Mouse (Mus musculus) ES-E14 (cell line): ENCODE data around the gene Ndufs2. TPM values are rescaled to one million over a fixed set of nuclear protein-coding genes. Genes with fewer than 3 reads are reported as not detected.

ENCODE experiments used
- DNase-seq: peaks from one replicate; pipeline ENCODE4 v3.0.0-alpha.2; 2013; ENCODE audit warnings: low read depth, low spot score
- H3K27ac ChIP-seq: 2 replicates; pipeline ENCODE4 v1.5.1; 2012; ENCODE audit warnings: low read depth, mild to moderate bottlenecking, low read length, moderate library complexity, mixed read lengths; ENCODE audit not compliant: poor library complexity, insufficient read depth, severe bottlenecking
- H3K36me3 ChIP-seq: 2 replicates; pipeline ENCODE4 v1.6.1; 2012; ENCODE audit warnings: mild to moderate bottlenecking, low read length, moderate library complexity, mixed read lengths; ENCODE audit not compliant: control insufficient read depth, poor library complexity, insufficient read depth, severe bottlenecking
- H3K4me1 ChIP-seq, 2 experiments: fragments of 150-350 bp in 1 of 2; sonication (generic) in 1 of 2; 2 replicates each; pipeline ENCODE4 v1.6.1; 2012; ENCODE audit warnings: low read length in 2 of 2, mild to moderate bottlenecking in 1 of 2, mixed read lengths in 1 of 2; ENCODE audit not compliant: control insufficient read depth in 2 of 2, insufficient read depth in 2 of 2, poor library complexity in 1 of 2
- H3K4me3 ChIP-seq, 2 experiments: fragments of 150-350 bp in 1 of 2; sonication (generic) in 1 of 2; 2 replicates each; pipeline ENCODE4 v1.5.1; 2012; ENCODE audit warnings: low read length in 2 of 2, low read depth in 1 of 2, mild to moderate bottlenecking in 1 of 2, mixed read lengths in 1 of 2; ENCODE audit not compliant: insufficient read depth in 1 of 2, poor library complexity in 1 of 2, severe bottlenecking in 1 of 2
- H3K9ac ChIP-seq: 2 replicates; pipeline ENCODE4 v1.6.1; 2012; ENCODE audit warnings: low read depth, mild to moderate bottlenecking, low read length, mixed read lengths; ENCODE audit not compliant: poor library complexity, insufficient read depth, severe bottlenecking
- H3K9me3 ChIP-seq: fragments of 150-350 bp; sonication (generic); 2 replicates; pipeline ENCODE4 v1.6.1; 2012; ENCODE audit warnings: low read depth, mild to moderate bottlenecking, low read length; ENCODE audit not compliant: control insufficient read depth, insufficient read depth
- CHD2 ChIP-seq: IDR thresholded peaks from 2 replicates; pipeline ENCODE4 v1.6.1; 2014; ENCODE audit warnings: mild to moderate bottlenecking, low read depth, low read length, inconsistent platforms
- HCFC1 ChIP-seq: IDR thresholded peaks from 2 replicates; pipeline ENCODE4 v1.6.1; 2012; ENCODE audit warnings: low read length, inconsistent platforms, borderline replicate concordance; ENCODE audit not compliant: insufficient read depth
- MAFK ChIP-seq: IDR thresholded peaks from 2 replicates; pipeline ENCODE4 v1.6.1; 2014; ENCODE audit warnings: mild to moderate bottlenecking, low read depth, low read length, inconsistent platforms; ENCODE audit not compliant: insufficient read depth
- ZC3H11A ChIP-seq: IDR thresholded peaks from 2 replicates; pipeline ENCODE4 v1.6.1; 2012; ENCODE audit warnings: low read depth, mild to moderate bottlenecking, inconsistent platforms, low read length, borderline replicate concordance
- ZNF384 ChIP-seq: IDR thresholded peaks from 2 replicates; pipeline ENCODE4 v1.6.1; 2012; ENCODE audit warnings: low read depth, low read length, inconsistent platforms
- in situ Hi-C, 2 experiments: fragments of 600-800 bp; cut with MboI; formaldehyde crosslinking; loops; one replicate each; pipeline ENCODE4 v1.15.1; 2025; ENCODE audit warnings: low sequenced_read_pairs in 2 of 2, inconsistent platforms in 1 of 2; ENCODE audit not compliant: unreplicated experiment in 2 of 2
- total RNA-seq: library from RNA; depleted of rRNA; stranded (reverse); fragments of 300-350 nt; gene quantifications from 2 replicates; pipeline ENCODE4 v1.2.3, GENCODE M21; 2012

Ndufs2 gene
- total RNA-seq, 1 experiment, result 175 TPM

DNA sequence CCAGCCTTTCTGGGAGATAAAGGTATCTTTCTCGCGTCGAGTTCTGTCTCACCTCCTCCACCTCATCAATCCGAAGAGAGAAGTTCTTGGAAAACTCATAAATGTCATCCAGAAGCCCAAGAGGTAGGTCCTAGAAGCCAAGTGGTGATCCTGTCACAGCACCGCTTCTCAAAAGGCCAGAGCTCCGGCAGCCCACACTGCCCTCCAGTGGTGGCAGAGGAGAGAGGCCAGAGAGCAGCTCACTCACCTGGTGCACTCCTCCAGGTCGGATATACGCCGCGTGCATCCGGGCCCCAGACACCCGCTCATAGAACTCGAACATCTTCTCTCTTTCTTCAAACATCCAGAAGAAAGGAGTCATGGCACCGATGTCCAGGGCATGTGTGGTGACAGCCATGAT lies 12.7 kb downstream of the Ndufs2 start:
- peak; percentile 79 for DNase-seq
- in situ Hi-C loops, result loop anchor here in 1 of 2 experiments (25.0 kb wide), 1 partner anchor 351 kb away; the partner anchor contains the start of genes Dusp12 and Gm26620
- H3K4me3 ChIP-seq, result no peak overlapping the region
- H3K36me3 ChIP-seq, result peaks cover 41% of the 10 kb centered on the region
- H3K4me1 ChIP-seq, result peaks cover 2 to 8% of the 10 kb centered on the region in 2 experiments; a peak in 2 of 4 replicates
- no peak overlapping the region for H3K27ac ChIP-seq
- peak; percentile 73; the same call in 1 of the 2 replicates for TF ChIP-seq ZC3H11A
- no peak for TF ChIP-seq MAFK
- no peaks in the 10 kb centered on the region for H3K9me3 ChIP-seq
- H3K9ac ChIP-seq, result peak overlapping the region; percentile 56; the same call in 1 of the 2 replicates

DNA sequence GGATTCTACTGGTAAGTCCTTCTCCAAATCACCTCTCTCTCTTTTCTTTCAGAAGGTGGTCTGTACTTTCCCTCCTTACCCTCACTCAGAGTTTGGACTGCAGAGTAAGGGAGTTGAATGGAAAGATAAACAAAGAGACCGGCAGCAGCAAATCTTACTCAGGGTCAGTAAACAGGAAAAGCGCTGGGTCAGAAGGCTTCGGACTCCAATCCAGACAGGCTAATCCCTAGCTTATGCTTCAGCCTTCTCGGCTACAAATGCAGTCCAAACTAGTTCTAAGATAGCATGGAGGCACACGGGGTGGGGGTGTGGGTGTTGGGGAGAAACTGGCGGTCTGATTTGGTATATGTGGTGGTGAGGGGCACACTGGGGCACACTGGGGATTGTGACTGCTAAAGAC lies 13.8 kb downstream of the Ndufs2 start:
- H3K36me3 ChIP-seq, result peaks cover 40% of the 10 kb centered on the region
- in situ Hi-C loops, result loop anchor here in 1 of 2 experiments (25.0 kb wide), 1 partner anchor 350 kb away; the partner anchor contains the start of genes Dusp12 and Gm26620

DNA sequence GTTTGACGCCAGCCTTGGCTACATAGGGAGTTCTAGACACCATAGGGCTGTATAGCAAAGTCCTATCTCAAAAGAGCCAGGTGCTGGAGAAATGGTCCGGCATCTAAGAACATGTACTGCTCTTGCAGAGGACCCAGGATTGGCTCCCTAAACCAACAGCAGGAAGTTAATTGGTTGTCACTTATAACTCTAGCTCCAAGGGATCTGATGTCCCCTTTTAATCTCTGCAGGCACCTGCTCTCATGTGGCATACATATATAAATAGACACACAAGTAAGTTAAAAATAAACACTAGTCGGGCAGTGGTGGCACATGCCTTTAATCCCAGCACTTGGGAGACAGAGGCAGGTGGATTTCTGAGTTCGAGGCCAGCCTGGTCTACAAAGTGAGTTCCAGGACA lies 15.4 kb downstream of the Ndufs2 start:
- in situ Hi-C loops, result loop anchor here in 1 of 2 experiments (25.0 kb wide), 1 partner anchor 348 kb away; the partner anchor contains the start of genes Dusp12 and Gm26620
- H3K36me3 ChIP-seq, result peaks cover 38% of the 10 kb centered on the region
- TF ChIP-seq MAFK (no peak), ZC3H11A (no peak)

More for the DNA sequence above, 13.8 kb downstream of the Ndufs2 start:
- Histone ChIP-seq H3K9me3 (no peaks in the 10 kb centered on the region), H3K27ac (no peak overlapping the region), H3K9ac (no peak overlapping the region), H3K4me1 (peaks cover 2 to 8% of the 10 kb centered on the region in 2 experiments; a peak in 2 of 4 replicates), H3K4me3 (no peak overlapping the region)
- no peak for DNase-seq
- no peak for TF ChIP-seq HCFC1
- no peak for TF ChIP-seq ZC3H11A
- TF ChIP-seq CHD2, result no peak
- TF ChIP-seq ZNF384, result no peak
- TF ChIP-seq MAFK, result no peak

DNA sequence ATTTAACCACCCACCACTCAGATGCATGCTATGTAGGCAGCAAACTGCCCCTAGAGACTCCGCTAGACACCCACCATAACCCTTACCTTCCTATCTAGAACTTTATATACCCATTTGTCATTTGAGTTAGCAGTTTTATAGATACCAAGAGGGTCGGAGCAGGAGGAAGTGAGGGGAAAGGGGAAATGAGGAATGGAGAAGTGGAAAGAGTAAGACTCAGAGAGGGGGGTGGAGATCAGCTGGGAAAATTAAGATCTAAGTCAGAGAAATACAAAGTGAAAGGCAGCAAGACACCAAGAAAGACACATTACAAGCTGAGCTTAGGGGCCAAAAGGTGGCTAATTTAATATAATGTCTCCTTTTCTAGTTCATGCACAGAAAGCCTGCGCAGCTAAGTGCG lies 16.6 kb downstream of the Ndufs2 start:
- no peak for DNase-seq
- peaks cover 34% of the 10 kb centered on the region for H3K36me3 ChIP-seq

More for the DNA sequence above, 15.4 kb downstream of the Ndufs2 start:
- Histone ChIP-seq H3K9ac (no peak overlapping the region), H3K9me3 (no peaks in the 10 kb centered on the region), H3K27ac (no peak overlapping the region), H3K4me1 (peaks cover 0 to 5% of the 10 kb centered on the region in 2 experiments; a peak in 1 of 4 replicates), H3K4me3 (no peak overlapping the region)
- no peak for DNase-seq

DNA sequence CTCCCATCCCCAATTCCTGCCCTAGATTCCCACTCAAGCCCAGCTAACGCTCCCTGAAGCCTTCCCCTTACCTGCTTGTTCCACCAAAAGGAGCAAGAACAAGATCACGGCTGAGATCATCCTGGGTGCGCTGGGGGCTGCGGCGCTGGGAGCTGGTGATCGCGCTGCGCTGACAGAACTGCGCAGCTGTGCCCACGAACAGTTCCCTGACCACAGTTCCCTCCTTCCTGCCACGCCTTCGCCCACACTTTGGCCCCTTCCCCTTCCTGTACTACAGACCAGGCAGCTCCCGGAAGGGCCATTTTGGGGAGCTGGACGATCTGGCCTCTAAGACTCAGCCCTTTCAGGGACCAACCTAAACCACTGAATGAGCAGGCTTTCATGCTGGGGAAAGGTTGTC lies 17.1 kb downstream of the Ndufs2 start, which contains the start of gene Fcer1g:
Fcer1g (minus strand) TSS at position 240 of the 400 bp plus-strand sequence.
- TF ChIP-seq CHD2 (no peak), MAFK (no peak), ZNF384 (no peak), HCFC1 (no peak), ZC3H11A (no peak)
- no peak within 1 kb of the TSS for H3K9ac ChIP-seq
- peaks cover 0 to 9% of the 10 kb centered on the region in 2 experiments; a peak in 1 of 4 replicates for H3K4me1 ChIP-seq
- no peak within 1 kb of the TSS for H3K4me3 ChIP-seq
- H3K36me3 ChIP-seq, result peaks cover 32% of the 10 kb centered on the region
- H3K27ac ChIP-seq, result no peak within 1 kb of the TSS
- H3K9me3 ChIP-seq, result no peaks in the 10 kb centered on the region
- DNase-seq, result no peak
- in situ Hi-C loops, result loop anchor here in 1 of 2 experiments (25.0 kb wide), 1 partner anchor 347 kb away; the partner anchor contains the start of genes Dusp12 and Gm26620

More for the DNA sequence above, 16.6 kb downstream of the Ndufs2 start:
- H3K27ac ChIP-seq, result no peak overlapping the region
- no peak overlapping the region for H3K4me3 ChIP-seq
- TF ChIP-seq HCFC1, result no peak
- no peak for TF ChIP-seq ZC3H11A
- no peak for TF ChIP-seq CHD2
- in situ Hi-C loops, result loop anchor here in 1 of 2 experiments (25.0 kb wide), 1 partner anchor 347 kb away; the partner anchor contains the start of genes Dusp12 and Gm26620
- H3K9ac ChIP-seq, result no peak overlapping the region
- H3K4me1 ChIP-seq, result peaks cover 0 to 9% of the 10 kb centered on the region in 2 experiments; a peak in 1 of 4 replicates
- H3K9me3 ChIP-seq, result no peaks in the 10 kb centered on the region
